Mouse (Mus musculus): ENCODE results near the gene Runx2.

GRCm38 (mm10) chr17:44647916-44648315 lies 166.7 kb downstream of the Runx2 start:
- no peak for TF ChIP-seq CTCF (IDR thresholded peaks at IDR 0.05; ENCODE audit: low read depth)
- no peak for TF ChIP-seq EP300 (IDR thresholded peaks at IDR 0.05; ENCODE audit: low read depth)
